Mouse (Mus musculus) layer of hippocampus, adult 2 months (tissue): ENCODE measurements at regions not wholly inside any gene's neighbourhood (a gene's known extent, or its start where the extent isn't known, plus 50 kb on each side); places are given as distances from the start of the nearest gene placed in this dataset.

ENCODE experiments used
- DNase-seq, 2 experiments: peaks; one replicate each; pipeline ENCODE4 v3.0.0; 2022; ENCODE audit warnings: low spot score in 2 of 2
- H3K27ac ChIP-seq: fragments of 200-600 bp; 2 replicates; pipeline ENCODE4 v1.8.1; 2022
- H3K4me3 ChIP-seq: fragments of 200-600 bp; 2 replicates; pipeline ENCODE4 v1.8.1; 2022; ENCODE audit warnings: mild to moderate bottlenecking
- CTCF ChIP-seq: fragments of 200-600 bp; conservative IDR thresholded peaks from 2 replicates; pipeline ENCODE4 v1.8.1; 2022; ENCODE audit warnings: antibody characterized with exemption, mild to moderate bottlenecking, moderate library complexity

- no peak for DNase-seq
These were observed 388.5 kb upstream of the Cdh11 start for GRCm38 (mm10) chr8:103173803-103174429.

DNA sequence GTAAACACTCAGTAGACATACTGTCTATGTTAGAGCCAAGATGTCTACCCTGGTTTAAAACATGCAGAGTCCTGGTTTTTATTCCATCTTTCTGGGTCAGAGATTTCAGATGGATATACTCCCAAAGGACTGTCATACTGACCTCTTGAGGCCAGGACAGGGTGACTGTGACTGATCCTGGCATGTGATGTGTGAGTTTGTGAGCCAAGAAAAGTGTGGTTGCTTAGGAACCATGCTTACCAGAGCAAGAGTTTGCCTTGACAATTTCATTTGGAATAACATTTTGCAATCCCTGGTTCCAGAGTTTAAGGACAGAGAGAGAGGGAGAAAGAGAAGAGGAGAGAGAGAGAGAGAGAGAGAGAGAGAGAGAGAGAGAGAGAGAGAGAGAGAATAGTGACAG lies 395.2 kb upstream of the Cdh11 start:
- Histone ChIP-seq H3K27ac (no peak overlapping the region), H3K4me3 (no peak overlapping the region)
- TF ChIP-seq CTCF, result no peak
- no peak for DNase-seq

More at GRCm38 (mm10) chr8:103173803-103174429, 388.5 kb upstream of the Cdh11 start:
- Histone ChIP-seq H3K4me3 (no peak overlapping the region), H3K27ac (no peak overlapping the region)
- no peak for TF ChIP-seq CTCF

DNA sequence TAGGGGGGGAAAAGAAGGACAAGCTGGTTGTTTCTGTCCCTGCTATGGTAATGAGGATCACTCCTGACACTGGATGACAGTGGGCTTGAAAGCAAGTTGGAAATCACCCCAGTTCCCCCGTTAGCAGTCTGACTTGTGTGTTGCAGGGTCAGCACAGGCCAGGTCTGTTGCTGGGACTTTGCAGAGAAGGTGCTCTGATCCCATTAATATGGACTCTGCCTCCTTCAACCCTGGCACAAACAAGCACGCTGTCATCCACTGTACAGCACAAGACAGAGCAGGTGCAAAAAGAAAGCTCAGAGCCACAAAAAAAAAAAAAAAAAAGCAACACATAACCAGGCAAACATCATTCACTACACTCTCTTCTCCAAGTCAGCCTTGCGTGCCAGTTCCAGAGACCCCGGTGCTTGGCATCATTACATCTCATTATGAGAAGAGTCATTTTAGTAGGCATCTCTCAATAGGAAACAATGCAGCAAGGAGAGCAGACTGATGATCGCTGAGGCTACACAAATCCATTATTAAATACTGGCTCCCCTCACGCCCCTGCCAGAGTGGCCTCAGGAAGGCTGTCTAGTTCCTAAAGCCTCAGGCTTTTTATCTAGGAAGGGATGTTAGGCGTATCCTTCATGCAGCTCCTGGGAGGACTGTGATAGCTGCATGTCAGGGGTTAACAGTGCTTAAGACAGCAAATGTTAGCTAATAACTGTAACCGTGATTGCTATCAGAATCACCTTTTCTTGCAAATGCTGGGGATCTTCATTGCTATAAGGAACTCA lies 403.5 kb upstream of the Cdh11 start:
- Histone ChIP-seq H3K4me3 (no peak overlapping the region), H3K27ac (no peak overlapping the region)
- TF ChIP-seq CTCF, result no peak
- DNase-seq, result no peak

DNA sequence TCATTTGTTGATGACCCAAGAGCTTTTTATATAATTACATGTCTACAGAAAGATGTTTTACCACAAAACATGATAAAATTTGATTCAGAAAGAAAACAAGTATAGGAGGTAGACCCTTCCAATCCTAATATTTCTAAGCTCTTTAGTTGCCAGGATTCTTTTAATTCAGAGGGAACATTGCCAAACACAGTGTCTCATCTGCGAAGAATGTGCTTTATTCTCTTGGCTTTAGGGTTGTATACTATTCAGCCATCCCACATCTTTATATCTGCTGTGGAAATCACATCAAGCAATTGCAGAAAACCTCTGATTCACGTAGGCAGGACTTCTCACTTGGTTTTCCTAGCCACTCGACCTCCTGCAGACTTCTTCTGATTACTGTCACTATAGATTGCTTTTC lies 412.8 kb upstream of the Cdh11 start:
- H3K27ac ChIP-seq, result no peak overlapping the region
- DNase-seq, result no peak
- no peak overlapping the region for H3K4me3 ChIP-seq
- no peak for TF ChIP-seq CTCF

GRCm38 (mm10) chr8:103199696-103200615 lies 414.5 kb upstream of the Cdh11 start:
- no peak for DNase-seq
- no peak overlapping the region for H3K27ac ChIP-seq
- TF ChIP-seq CTCF, result no peak

GRCm38 (mm10) chr8:103203710-103204109 lies 418.3 kb upstream of the Cdh11 start:
- Histone ChIP-seq H3K27ac (no peak overlapping the region), H3K4me3 (no peak overlapping the region)
- DNase-seq, result no peak
- no peak for TF ChIP-seq CTCF

More at GRCm38 (mm10) chr8:103199696-103200615, 414.5 kb upstream of the Cdh11 start:
- H3K4me3 ChIP-seq, result no peak overlapping the region

GRCm38 (mm10) chr8:103214606-103215005 lies 429.2 kb upstream of the Cdh11 start:
- no peak overlapping the region for H3K27ac ChIP-seq
- no peak for DNase-seq
- no peak for TF ChIP-seq CTCF
- H3K4me3 ChIP-seq, result no peak overlapping the region

- TF ChIP-seq CTCF, result no peak
- peak in 1 of 2 experiments; percentile 1 for DNase-seq
- Histone ChIP-seq H3K4me3 (no peak overlapping the region), H3K27ac (peak overlapping the region; percentile 59; the same call in 1 of the 2 replicates)
These were observed 445.5 kb upstream of the Cdh11 start for GRCm38 (mm10) chr8:103230741-103231475.

GRCm38 (mm10) chr8:103234374-103234773 lies 448.9 kb upstream of the Cdh11 start:
- TF ChIP-seq CTCF, result no peak
- Histone ChIP-seq H3K4me3 (no peak overlapping the region), H3K27ac (no peak overlapping the region)
- no peak for DNase-seq

DNA sequence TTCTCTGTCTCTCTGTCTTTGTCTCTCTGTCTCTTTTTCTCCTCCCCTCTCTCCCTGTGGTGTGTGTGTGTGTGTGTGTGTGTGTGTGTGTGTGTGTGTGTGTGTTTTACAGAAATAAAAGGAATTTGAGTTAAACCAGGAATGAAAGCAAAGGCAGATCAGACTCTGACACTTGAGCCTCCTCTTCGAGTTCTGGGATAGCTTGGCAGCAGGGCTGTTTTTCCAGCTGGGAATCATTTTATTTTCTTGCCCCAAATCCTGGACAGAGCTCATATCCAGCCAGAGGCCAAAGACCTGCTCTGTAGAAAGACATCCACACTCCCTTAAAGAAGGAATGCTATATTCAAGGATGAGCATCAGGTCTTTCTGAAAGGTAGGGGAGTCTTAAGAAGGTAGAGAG lies 450.2 kb upstream of the Cdh11 start:
- no peak for TF ChIP-seq CTCF
- DNase-seq, result no peak
- Histone ChIP-seq H3K4me3 (no peak overlapping the region), H3K27ac (no peak overlapping the region)

DNA sequence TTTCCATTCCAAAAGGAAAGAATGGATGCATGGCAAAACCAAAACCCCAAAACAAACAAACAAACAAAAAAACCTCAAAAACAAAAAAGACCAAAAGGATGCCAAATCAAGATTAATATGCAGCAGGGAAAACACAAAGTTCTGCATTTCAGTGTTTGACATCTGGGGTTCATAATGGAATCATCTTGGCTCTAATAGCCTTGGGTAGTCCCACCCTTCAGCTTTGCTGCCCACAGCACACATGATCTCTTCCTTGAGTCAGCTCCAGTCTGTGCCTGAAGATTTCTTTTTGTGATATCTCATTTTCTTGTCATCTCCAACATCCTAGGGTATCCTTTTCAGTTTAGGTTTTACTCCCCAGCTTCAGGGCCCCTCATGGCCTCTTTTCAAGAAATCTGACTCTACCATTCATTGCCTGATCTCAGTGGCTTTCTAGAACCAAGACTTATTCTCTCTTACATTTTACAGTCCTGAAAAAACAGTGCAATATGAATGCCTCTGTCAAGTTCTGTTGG lies 453.1 kb upstream of the Cdh11 start:
- TF ChIP-seq CTCF, result no peak
- no peak for DNase-seq
- H3K27ac ChIP-seq, result no peak overlapping the region
- H3K4me3 ChIP-seq, result no peak overlapping the region

DNA sequence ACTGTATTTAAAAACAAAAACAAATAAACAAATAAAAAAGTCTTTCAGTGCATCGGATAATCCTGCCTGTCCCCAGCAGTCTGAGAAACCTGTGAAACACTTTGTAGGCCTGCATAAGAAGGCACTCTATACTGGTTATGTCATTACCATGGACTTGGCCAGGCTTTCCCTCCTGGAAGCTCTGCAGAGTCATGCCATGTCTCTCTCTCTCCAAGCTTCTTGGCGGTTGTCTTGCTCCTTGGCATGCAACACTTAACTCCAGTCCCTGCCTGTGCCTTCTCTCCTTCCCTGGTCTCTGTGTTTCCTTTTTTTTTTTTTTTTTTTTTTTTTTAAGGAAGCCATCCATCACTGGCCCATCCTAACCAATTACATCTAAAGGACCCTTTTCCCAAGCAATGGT lies 458.7 kb upstream of the Cdh11 start:
- TF ChIP-seq CTCF, result no peak
- H3K27ac ChIP-seq, result no peak overlapping the region

More for the DNA sequence above, 458.7 kb upstream of the Cdh11 start:
- DNase-seq, result no peak
- H3K4me3 ChIP-seq, result no peak overlapping the region
